Mouse (Mus musculus): Measurements from ENCODE around the gene Sun1. TPM values are rescaled to one million over a fixed set of nuclear protein-coding genes. Genes with fewer than 3 reads are reported as not detected.

The Sun1 gene
- polyA plus RNA-seq, 1 experiment from 2014 or later: 45.9 TPM

DNA sequence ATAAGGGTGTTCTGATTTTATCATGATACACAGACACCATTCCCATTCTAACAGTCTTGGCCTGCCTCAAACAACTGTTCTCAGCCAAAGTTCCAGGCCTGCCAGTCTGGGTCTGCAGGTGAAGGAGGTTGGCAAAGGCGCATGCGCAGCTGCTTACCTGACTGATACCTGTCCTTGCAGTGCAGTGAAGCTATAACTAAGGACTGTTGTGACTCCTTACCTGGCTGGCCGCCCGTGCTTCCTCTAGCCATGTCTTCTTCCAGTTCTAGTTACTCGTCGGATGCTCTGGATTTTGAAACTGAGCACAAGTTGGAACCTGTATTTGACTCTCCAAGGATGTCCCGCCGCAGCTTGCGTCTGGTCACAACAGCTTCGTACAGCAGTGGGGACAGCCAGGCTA lies 22.9 kb downstream of the Sun1 start:
- ATAC-seq (replicated peaks; ENCODE audit: insufficient number of reproducible peaks, low FRiP score, low TSS enrichment, low read depth): no peak

DNA sequence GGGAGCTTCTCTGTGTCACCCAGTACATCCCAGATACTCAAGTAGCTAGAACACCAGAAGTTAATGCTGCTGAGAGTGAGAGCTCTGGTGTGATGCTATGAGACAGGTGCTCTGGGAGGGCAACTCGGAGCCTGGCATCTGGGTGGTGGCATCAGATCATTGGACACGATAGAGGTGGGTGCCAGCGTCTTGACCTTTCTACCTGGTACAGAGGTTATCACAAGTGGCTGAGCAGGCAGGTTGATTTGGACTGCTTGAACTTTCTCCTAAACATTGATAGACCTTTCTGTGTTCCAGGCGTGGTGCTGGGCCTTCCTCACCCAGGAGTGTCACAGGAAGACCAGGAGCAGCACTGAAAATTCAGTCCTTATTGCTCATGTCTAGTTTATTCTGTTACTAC lies 26.8 kb downstream of the Sun1 start:
- Histone ChIP-seq H3K4me3 (ENCODE audit: low read depth, low read length) (no peak overlapping the region), H3K27ac (replicated peaks; ENCODE audit: low read depth, low read length) (no peak overlapping the region), H3K27me3 (ENCODE audit: control insufficient read depth, insufficient read depth, low read length) (no peaks in the 10 kb centered on the region), H3K4me2 (ENCODE audit: low read depth, low read length) (no peak overlapping the region), H3K9me3 (replicated peaks; ENCODE audit: control insufficient read depth, low read length) (no peaks in the 10 kb centered on the region), H3K9ac (replicated peaks; ENCODE audit: low read length) (no peak overlapping the region), H3K4me1 (ENCODE audit: control insufficient read depth, insufficient read depth, low read length) (no peaks in the 10 kb centered on the region), H3K36me3 (replicated peaks; ENCODE audit: control insufficient read depth, insufficient read depth, low read depth, low read length) (peaks cover 5% of the 10 kb centered on the region)
- ATAC-seq (replicated peaks; ENCODE audit: insufficient number of reproducible peaks, low FRiP score, low TSS enrichment, low read depth) (no peak), DNase-seq (ENCODE audit: low spot score) (no peak)
- 89% methylated on average over 4 of the region's 4 CpGs for WGBS

More for the DNA sequence above, 22.9 kb downstream of the Sun1 start:
- Histone ChIP-seq H3K4me3 (ENCODE audit: low read depth, low read length) (no peak overlapping the region), H3K9ac (replicated peaks; ENCODE audit: low read length) (no peak overlapping the region), H3K9me3 (replicated peaks; ENCODE audit: control insufficient read depth, low read length) (no peaks in the 10 kb centered on the region), H3K27me3 (ENCODE audit: control insufficient read depth, insufficient read depth, low read length) (no peaks in the 10 kb centered on the region), H3K27ac (replicated peaks; ENCODE audit: low read depth, low read length) (no peak overlapping the region), H3K36me3 (replicated peaks; ENCODE audit: control insufficient read depth, insufficient read depth, low read depth, low read length) (peaks cover 3% of the 10 kb centered on the region), H3K4me1 (ENCODE audit: control insufficient read depth, insufficient read depth, low read length) (no peaks in the 10 kb centered on the region), H3K4me2 (ENCODE audit: low read depth, low read length) (no peak overlapping the region)
- WGBS: 94% methylated on average over 10 of the region's 10 CpGs
- DNase-seq (ENCODE audit: low spot score): no peak

- peaks cover 5% of the 10 kb centered on the region for H3K36me3 ChIP-seq (replicated peaks; ENCODE audit: control insufficient read depth, insufficient read depth, low read depth, low read length)
- H3K4me3 ChIP-seq (ENCODE audit: low read depth, low read length): no peak overlapping the region
- ATAC-seq (replicated peaks; ENCODE audit: insufficient number of reproducible peaks, low FRiP score, low TSS enrichment, low read depth): no peak
- H3K9me3 ChIP-seq (replicated peaks; ENCODE audit: control insufficient read depth, low read length): no peaks in the 10 kb centered on the region
- no peaks in the 10 kb centered on the region for H3K4me1 ChIP-seq (ENCODE audit: control insufficient read depth, insufficient read depth, low read length)
- 98% methylated on average over 2 of the region's 2 CpGs for WGBS
- H3K27ac ChIP-seq (replicated peaks; ENCODE audit: low read depth, low read length): no peak overlapping the region
- no peak overlapping the region for H3K4me2 ChIP-seq (ENCODE audit: low read depth, low read length)
- no peak overlapping the region for H3K9ac ChIP-seq (replicated peaks; ENCODE audit: low read length)
- H3K27me3 ChIP-seq (ENCODE audit: control insufficient read depth, insufficient read depth, low read length): no peaks in the 10 kb centered on the region
- no peak for DNase-seq (ENCODE audit: low spot score)
These were observed 27.2 kb downstream of the Sun1 start for GRCm38 (mm10) chr5:139227645-139228044.

- H3K9me3 ChIP-seq (replicated peaks; ENCODE audit: control insufficient read depth, low read length): no peaks in the 10 kb centered on the region
- DNase-seq (ENCODE audit: low spot score) (no peak), ATAC-seq (replicated peaks; ENCODE audit: insufficient number of reproducible peaks, low FRiP score, low TSS enrichment, low read depth) (no peak)
- H3K27ac ChIP-seq (replicated peaks; ENCODE audit: low read depth, low read length): no peak overlapping the region
- no peaks in the 10 kb centered on the region for H3K27me3 ChIP-seq (ENCODE audit: control insufficient read depth, insufficient read depth, low read length)
- H3K4me2 ChIP-seq (ENCODE audit: low read depth, low read length): no peak overlapping the region
- no peak overlapping the region for H3K9ac ChIP-seq (replicated peaks; ENCODE audit: low read length)
- H3K4me1 ChIP-seq (ENCODE audit: control insufficient read depth, insufficient read depth, low read length): no peaks in the 10 kb centered on the region
- no peak overlapping the region for H3K4me3 ChIP-seq (ENCODE audit: low read depth, low read length)
- H3K36me3 ChIP-seq (replicated peaks; ENCODE audit: control insufficient read depth, insufficient read depth, low read depth, low read length): peaks cover 5% of the 10 kb centered on the region
- WGBS: 93% methylated on average over 3 of the region's 3 CpGs
These were observed 27.9 kb downstream of the Sun1 start for GRCm38 (mm10) chr5:139228318-139228717.

DNA sequence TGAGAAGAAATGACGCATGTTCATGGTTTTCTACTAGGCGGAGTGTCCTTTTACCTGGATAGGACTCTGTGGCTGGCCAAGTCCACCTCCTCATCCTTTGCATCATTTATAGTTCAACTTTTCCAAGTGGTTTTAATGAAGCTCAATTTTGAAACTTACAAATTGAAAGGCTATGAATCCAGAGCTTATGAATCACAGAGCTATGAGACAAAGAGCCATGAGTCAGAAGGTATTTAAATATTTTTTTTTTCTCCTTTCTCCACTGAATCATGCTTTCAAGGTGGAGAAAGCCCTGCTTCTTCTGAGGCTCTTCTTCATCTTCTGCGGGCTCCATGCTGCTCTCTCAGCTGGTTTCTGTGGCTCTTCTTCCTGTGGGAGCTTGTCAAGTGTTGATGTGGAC lies 29.3 kb downstream of the Sun1 start:
- H3K4me2 ChIP-seq (ENCODE audit: low read depth, low read length): no peak overlapping the region
- H3K36me3 ChIP-seq (replicated peaks; ENCODE audit: control insufficient read depth, insufficient read depth, low read depth, low read length): peaks cover 15% of the 10 kb centered on the region
- H3K9me3 ChIP-seq (replicated peaks; ENCODE audit: control insufficient read depth, low read length): no peaks in the 10 kb centered on the region
- ATAC-seq (replicated peaks; ENCODE audit: insufficient number of reproducible peaks, low FRiP score, low TSS enrichment, low read depth) (no peak), DNase-seq (ENCODE audit: low spot score) (no peak)
- H3K9ac ChIP-seq (replicated peaks; ENCODE audit: low read length): no peak overlapping the region
- no peaks in the 10 kb centered on the region for H3K4me1 ChIP-seq (ENCODE audit: control insufficient read depth, insufficient read depth, low read length)
- no peak overlapping the region for H3K4me3 ChIP-seq (ENCODE audit: low read depth, low read length)
- WGBS: 91% methylated on average over 3 of the region's 3 CpGs
- H3K27me3 ChIP-seq (ENCODE audit: control insufficient read depth, insufficient read depth, low read length): no peaks in the 10 kb centered on the region
- H3K27ac ChIP-seq (replicated peaks; ENCODE audit: low read depth, low read length): no peak overlapping the region

DNA sequence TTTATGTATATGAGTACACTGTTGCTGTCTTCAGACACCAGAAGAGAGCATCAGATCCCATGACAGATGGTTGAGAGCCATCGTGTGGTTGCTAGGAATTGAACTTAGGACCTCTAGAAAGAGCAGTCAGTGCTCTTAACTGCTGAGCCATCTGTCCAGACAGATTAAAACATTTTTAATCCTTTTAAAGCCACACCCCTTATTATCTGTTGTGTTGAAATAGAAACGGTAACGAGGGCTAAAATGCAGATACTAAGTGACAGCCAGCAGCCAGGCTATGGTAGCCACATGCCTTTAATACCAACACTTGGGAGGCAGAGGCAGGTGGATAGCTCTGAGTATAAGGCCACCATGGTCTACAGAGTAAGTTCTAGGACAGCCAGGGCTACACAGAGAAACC lies 31.6 kb downstream of the Sun1 start:
- ATAC-seq (replicated peaks; ENCODE audit: insufficient number of reproducible peaks, low FRiP score, low TSS enrichment, low read depth) (no peak), DNase-seq (ENCODE audit: low spot score) (no peak)
- H3K27ac ChIP-seq (replicated peaks; ENCODE audit: low read depth, low read length): no peak overlapping the region
- H3K4me3 ChIP-seq (ENCODE audit: low read depth, low read length): no peak overlapping the region
- no peak overlapping the region for H3K4me2 ChIP-seq (ENCODE audit: low read depth, low read length)
- H3K9ac ChIP-seq (replicated peaks; ENCODE audit: low read length): no peak overlapping the region
- WGBS: 89% methylated on average over 3 of the region's 3 CpGs
- H3K9me3 ChIP-seq (replicated peaks; ENCODE audit: control insufficient read depth, low read length): no peaks in the 10 kb centered on the region
- peaks cover 18% of the 10 kb centered on the region for H3K36me3 ChIP-seq (replicated peaks; ENCODE audit: control insufficient read depth, insufficient read depth, low read depth, low read length)
- no peaks in the 10 kb centered on the region for H3K4me1 ChIP-seq (ENCODE audit: control insufficient read depth, insufficient read depth, low read length)
- H3K27me3 ChIP-seq (ENCODE audit: control insufficient read depth, insufficient read depth, low read length): no peaks in the 10 kb centered on the region

GRCm38 (mm10) chr5:139234423-139234822 lies 34.0 kb downstream of the Sun1 start:
- Histone ChIP-seq H3K9ac (replicated peaks; ENCODE audit: low read length) (no peak overlapping the region), H3K4me2 (ENCODE audit: low read depth, low read length) (no peak overlapping the region), H3K9me3 (replicated peaks; ENCODE audit: control insufficient read depth, low read length) (no peaks in the 10 kb centered on the region), H3K27ac (replicated peaks; ENCODE audit: low read depth, low read length) (no peak overlapping the region), H3K4me3 (ENCODE audit: low read depth, low read length) (no peak overlapping the region), H3K4me1 (ENCODE audit: control insufficient read depth, insufficient read depth, low read length) (no peaks in the 10 kb centered on the region), H3K27me3 (ENCODE audit: control insufficient read depth, insufficient read depth, low read length) (no peaks in the 10 kb centered on the region), H3K36me3 (replicated peaks; ENCODE audit: control insufficient read depth, insufficient read depth, low read depth, low read length) (peaks cover 21% of the 10 kb centered on the region)
- DNase-seq (ENCODE audit: low spot score): no peak
- ATAC-seq (replicated peaks; ENCODE audit: insufficient number of reproducible peaks, low FRiP score, low TSS enrichment, low read depth): no peak
- WGBS: 88% methylated on average over 4 of the region's 4 CpGs

- H3K36me3 ChIP-seq (replicated peaks; ENCODE audit: control insufficient read depth, insufficient read depth, low read depth, low read length): peaks cover 24% of the 10 kb centered on the region
- DNase-seq (ENCODE audit: low spot score): no peak
These were observed 37.0 kb downstream of the Sun1 start for GRCm38 (mm10) chr5:139237436-139237835.

More at GRCm38 (mm10) chr5:139237436-139237835, 37.0 kb downstream of the Sun1 start:
- Histone ChIP-seq H3K4me1 (ENCODE audit: control insufficient read depth, insufficient read depth, low read length) (no peaks in the 10 kb centered on the region), H3K9ac (replicated peaks; ENCODE audit: low read length) (no peak overlapping the region), H3K4me3 (ENCODE audit: low read depth, low read length) (no peak overlapping the region), H3K27ac (replicated peaks; ENCODE audit: low read depth, low read length) (no peak overlapping the region), H3K9me3 (replicated peaks; ENCODE audit: control insufficient read depth, low read length) (no peaks in the 10 kb centered on the region), H3K27me3 (ENCODE audit: control insufficient read depth, insufficient read depth, low read length) (no peaks in the 10 kb centered on the region), H3K4me2 (ENCODE audit: low read depth, low read length) (no peak overlapping the region)
- 85% methylated on average over 4 of the region's 4 CpGs for WGBS
- no peak for ATAC-seq (replicated peaks; ENCODE audit: insufficient number of reproducible peaks, low FRiP score, low TSS enrichment, low read depth)
